9 mouse cellular contexts compared by ENCODE assay signal in the genomic region with DNA sequence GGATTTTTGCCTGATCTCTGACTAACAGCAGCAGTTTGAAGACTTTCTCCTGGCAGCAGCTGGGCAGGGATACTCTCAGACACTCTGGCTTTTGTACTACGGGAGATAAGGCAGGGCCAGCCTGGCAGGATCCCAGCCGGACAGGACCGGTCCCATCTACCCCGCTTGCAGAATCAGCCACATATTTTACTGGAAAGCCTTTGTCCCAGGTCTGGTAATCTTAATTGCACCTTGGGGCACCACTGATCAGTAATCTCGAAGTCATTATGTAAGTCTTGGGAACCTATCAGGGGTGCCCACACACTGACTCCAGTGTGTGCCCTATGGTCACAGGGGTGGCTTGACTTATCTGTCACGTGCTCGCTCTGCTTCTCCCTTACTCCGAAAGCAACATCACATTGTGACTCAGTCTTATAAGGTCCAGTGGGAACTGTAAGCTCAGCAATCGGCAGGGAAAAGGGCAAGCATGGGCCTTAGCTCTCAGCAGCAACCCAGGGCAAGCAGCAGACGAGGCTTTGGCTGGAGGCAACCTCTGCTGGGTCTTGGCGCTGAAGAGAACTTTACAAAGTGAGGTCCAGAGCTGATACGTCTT.
DNase-seq lines count a peak whose midpoint lies in the region; ATAC-seq lines count a peak whose summit lies in the region.
"Had no signal": no experiment of that assay in that cellular context is flagged by ENCODE, and none has a peak within 500 bp of the region (broad histone marks: within the 10 kb centered on the region; RNA-seq: fewer than 3 reads in every experiment).

No protein-coding gene starts in this region.

- H3K27me3 ChIP-seq in heart, embryonic 14.5 days (ENCODE audit: control insufficient read depth, insufficient read depth, low read length): no peaks in the 10 kb centered on the region
- no peaks in the 10 kb centered on the region for H3K27me3 ChIP-seq in kidney, embryonic 15.5 days
- H3K27me3 ChIP-seq: lung, embryonic 15.5 days had no signal

- no peak overlapping the region for H3K4me2 ChIP-seq in heart, embryonic 14.5 days (ENCODE audit: low read length)
- no peak overlapping the region for H3K4me2 ChIP-seq in kidney, embryonic 15.5 days
- H3K4me2 ChIP-seq: lung, embryonic 15.5 days had no signal

- H3K4me1 ChIP-seq in heart, embryonic 14.5 days (ENCODE audit: control insufficient read depth in 2 of 2, insufficient read depth in 2 of 2, low read length in 2 of 2): peaks cover 54 to 75% of the 10 kb centered on the region in 2 experiments
- peaks cover 39% of the 10 kb centered on the region for H3K4me1 ChIP-seq in kidney, embryonic 15.5 days

- H3K9me3 ChIP-seq in heart, embryonic 14.5 days (ENCODE audit: control insufficient read depth, low read length): no peaks in the 10 kb centered on the region
- H3K9me3 ChIP-seq in kidney, embryonic 15.5 days (replicated peaks): no peaks in the 10 kb centered on the region
- H3K9me3 ChIP-seq: lung, embryonic 15.5 days had no signal

- 24% methylated on average over 12 of the region's 12 CpGs for WGBS in heart, embryonic 14.5 days
- WGBS in kidney, embryonic 15.5 days: 76% methylated on average over 12 of the region's 12 CpGs

- H3K9ac ChIP-seq in heart, embryonic 14.5 days (ENCODE audit: low read length): no peak overlapping the region; the same call in 1 of the 2 replicates
- H3K9ac ChIP-seq in kidney, embryonic 15.5 days: no peak overlapping the region
- H3K9ac ChIP-seq: lung, embryonic 15.5 days had no signal

- ATAC-seq in heart, embryonic 14.5 days (ENCODE audit: insufficient number of reproducible peaks, insufficient read depth, low FRiP score, low read depth): peak; percentile 52
- peak; percentile 57 for ATAC-seq in kidney, embryonic 15.5 days (replicated peaks; ENCODE audit: low FRiP score)
- ATAC-seq in inflammation-experienced regulatory T-cells, adult 6 months: no peak
- no peak for ATAC-seq in activated CD4-positive, CD25-positive, alpha-beta regulatory T cell, adult 4 months

- H3K36me3 ChIP-seq in heart, embryonic 14.5 days (ENCODE audit: control insufficient read depth, insufficient read depth, low read length): no peaks in the 10 kb centered on the region
- H3K36me3 ChIP-seq in kidney, embryonic 15.5 days: no peaks in the 10 kb centered on the region
- H3K36me3 ChIP-seq: lung, embryonic 15.5 days had no signal

- peak overlapping the region; percentile 49 to 78 for H3K27ac ChIP-seq in heart, embryonic 14.5 days (replicated peaks in 1 of 2; ENCODE audit: control insufficient read depth in 1 of 2, insufficient read depth in 1 of 2, low read depth in 2 of 2, low read length in 2 of 2)
- H3K27ac ChIP-seq in kidney, embryonic 15.5 days: peak overlapping the region; percentile 75
- H3K27ac ChIP-seq: lung, embryonic 15.5 days had no signal

- peak; percentile 69 for DNase-seq in urinary bladder, postnatal 14 days (ENCODE audit: low spot score)
- no peak for DNase-seq in urinary bladder, postnatal 10 days (ENCODE audit: low spot score)
- no peak for DNase-seq in spleen, adult 18-20 months
- no peak for DNase-seq in retina, postnatal 1 day

- H3K4me3 ChIP-seq in heart, embryonic 14.5 days (ENCODE audit: control insufficient read depth in 1 of 2, insufficient read depth in 1 of 2, low read depth in 1 of 2, low read length in 2 of 2): no peak overlapping the region
- H3K4me3 ChIP-seq in kidney, embryonic 15.5 days (replicated peaks): no peak overlapping the region
- H3K4me3 ChIP-seq: lung, embryonic 15.5 days had no signal

Comparison
In these comparisons a context has a peak if more than half of its experiments do, and no peak if none do; other contexts are left out.
1. ATAC-seq: peak in heart, embryonic 14.5 days (single experiment) and kidney, embryonic 15.5 days (single experiment); none in inflammation-experienced regulatory T-cells, adult 6 months (single experiment) and activated CD4-positive, CD25-positive, alpha-beta regulatory T cell, adult 4 months (single experiment).